Mouse (Mus musculus) B cell, adult 62 days (primary cell): ENCODE data around the gene Spire2. TPM values are rescaled to one million over a fixed set of nuclear protein-coding genes. Genes with fewer than 3 reads are reported as not detected.

Experiments used
- total RNA-seq: library from RNA; stranded (reverse); gene quantifications from 4 replicates; pipeline ENCODE4 v1.2.4, GENCODE M21; 2023

Spire2 gene
- not detected in 4 replicates for total RNA-seq

GRCm38 (mm10) chr8:123332262-123333090, at the start of gene Spire2:
Gene Spire2, plus strand, starts transcription at chr8:123332713.

GRCm38 (mm10) chr8:123318467-123318911, 14.0 kb upstream of the Spire2 start, which contains the start of gene Fanca:
Gene Fanca, minus strand, starts transcription at chr8:123318576.

GRCm38 (mm10) chr8:123373403-123374238, 41.1 kb downstream of the Spire2 start, which contains the start of gene Tcf25:
Gene Tcf25, plus strand, starts transcription at chr8:123373753.

GRCm38 (mm10) chr8:123406786-123407185, 74.3 kb downstream of the Spire2 start, which contains the start of gene Mc1r:
Gene Mc1r, plus strand, starts transcription at chr8:123407107.

GRCm38 (mm10) chr8:123411246-123411645, 78.7 kb downstream of the Spire2 start, which contains the start of gene Tubb3:
Gene Tubb3, plus strand, starts transcription at chr8:123411424.

Other genes with a start within 250 kb of the Spire2 start
- gene Rpl13, start 230.4 kb upstream of the Spire2 start, total RNA-seq: 1,438 to 1,564 TPM (median 1,556 TPM) in 4 replicates
- gene Cpne7, start 215.3 kb upstream of the Spire2 start, total RNA-seq: not detected in 4 replicates
- not detected in 4 replicates for gene Sult5a1, start 174.4 kb upstream of the Spire2 start, total RNA-seq
- not detected in 4 replicates for gene Dpep1, start 146.5 kb upstream of the Spire2 start, total RNA-seq
- 61.9 to 67.8 TPM (median 65.2 TPM) in 4 replicates for gene Chmp1a, start 120.0 kb upstream of the Spire2 start, total RNA-seq
- 0.18 to 0.56 TPM in 2 of 4 replicates, not detected in the others for gene Spata33, start 119.9 kb upstream of the Spire2 start, total RNA-seq
- gene Cdk10, start 107.9 kb upstream of the Spire2 start, total RNA-seq: 57.4 to 62.6 TPM (median 58.3 TPM) in 4 replicates
- 11.2 to 13.8 TPM (median 13.3 TPM) in 4 replicates for gene Spata2l, start 96.5 kb upstream of the Spire2 start, total RNA-seq
- 29.7 to 38.3 TPM (median 32.5 TPM) in 4 replicates for gene Zfp276, start 78.5 kb upstream of the Spire2 start, total RNA-seq
- 33.3 to 38.8 TPM (median 36.4 TPM) in 4 replicates for gene Vps9d1, start 78.4 kb upstream of the Spire2 start, total RNA-seq
- gene Fanca, start 14.1 kb upstream of the Spire2 start, total RNA-seq: 85.7 to 89.4 TPM (median 85.9 TPM) in 4 replicates
- 258 to 306 TPM (median 267 TPM) in 4 replicates for gene Tcf25, start 41.0 kb downstream of the Spire2 start, total RNA-seq
- 0.14 to 0.21 TPM in 2 of 4 replicates, not detected in the others for gene Mc1r, start 74.4 kb downstream of the Spire2 start, total RNA-seq
- gene Tubb3, start 78.7 kb downstream of the Spire2 start, total RNA-seq: 0.38 to 2.1 TPM (median 0.61 TPM) in 3 of 4 replicates, not detected in the other
- 9.5 to 13.4 TPM (median 12.7 TPM) in 4 replicates for gene Def8, start 90.8 kb downstream of the Spire2 start, total RNA-seq
- 45.5 to 55.1 TPM (median 51.3 TPM) in 4 replicates for gene Afg3l1, start 145.2 kb downstream of the Spire2 start, total RNA-seq
- not detected in 4 replicates for gene Dbndd1, start 182.8 kb downstream of the Spire2 start, total RNA-seq
- 3.3 to 5.9 TPM (median 4.1 TPM) in 4 replicates for gene Gas8, start 186.1 kb downstream of the Spire2 start, total RNA-seq